Mouse (Mus musculus): ENCODE data around the gene Plcxd3. TPM values are rescaled to one million over a fixed set of nuclear protein-coding genes. Genes with fewer than 3 reads are reported as not detected.

Gene Plcxd3
- 1 to 10 TPM; 1.8 to 2.2 TPM for total RNA-seq (2021)
- long read RNA-seq, experiment 1, partial matches to known transcripts, result 0 of 2 reads
- long read RNA-seq, experiment 1, other reads (novel, unspliced or antisense), result 0 of 2 reads
- long read RNA-seq, experiment 2, partial matches to known transcripts, result 0 of 1 reads
- long read RNA-seq, experiment 2, other reads (novel, unspliced or antisense), result 1 of 1 reads

DNA sequence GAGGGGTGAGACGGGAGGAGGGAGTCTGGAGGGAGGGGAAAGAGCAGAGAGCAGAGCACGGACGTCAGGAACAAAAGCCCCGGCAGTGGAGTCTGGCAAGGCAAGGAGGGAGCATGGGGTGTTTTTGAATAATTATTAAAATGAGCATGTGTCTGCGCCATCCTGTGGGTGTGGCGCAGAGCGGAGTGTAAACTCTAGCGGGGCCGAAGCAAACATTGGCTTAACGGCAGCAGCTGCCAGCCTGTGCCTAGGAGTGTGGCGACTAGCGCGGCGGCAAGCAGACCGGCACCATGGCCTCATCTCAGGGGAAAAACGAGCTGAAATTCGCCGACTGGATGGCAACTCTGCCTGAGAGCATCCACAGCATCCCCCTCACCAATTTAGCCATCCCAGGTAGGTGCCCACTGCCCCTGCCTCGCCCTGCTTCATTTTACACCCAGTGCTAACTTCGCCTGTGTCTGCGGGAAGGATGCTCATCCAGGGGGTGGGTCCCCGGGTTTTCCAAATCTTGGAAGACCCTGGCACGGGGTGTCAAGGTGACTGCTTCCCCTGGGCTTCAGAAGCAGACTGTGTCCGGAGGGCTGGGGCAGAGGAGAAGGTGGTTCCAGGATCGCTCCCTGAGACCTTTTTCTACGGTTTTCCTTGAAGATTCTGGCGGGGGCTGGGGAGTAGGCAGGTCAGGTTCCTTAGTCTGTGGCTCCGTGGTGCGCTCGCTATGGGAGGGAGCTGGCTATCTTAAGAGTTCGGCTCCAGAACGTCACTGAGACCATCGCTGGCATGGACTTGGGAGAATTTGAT, at the start of gene Plcxd3:
Gene Plcxd3 (plus strand): TSS at position 69 of the 798 bp plus-strand sequence.
- DNase-seq, result peak; percentile 9 to 16

DNA sequence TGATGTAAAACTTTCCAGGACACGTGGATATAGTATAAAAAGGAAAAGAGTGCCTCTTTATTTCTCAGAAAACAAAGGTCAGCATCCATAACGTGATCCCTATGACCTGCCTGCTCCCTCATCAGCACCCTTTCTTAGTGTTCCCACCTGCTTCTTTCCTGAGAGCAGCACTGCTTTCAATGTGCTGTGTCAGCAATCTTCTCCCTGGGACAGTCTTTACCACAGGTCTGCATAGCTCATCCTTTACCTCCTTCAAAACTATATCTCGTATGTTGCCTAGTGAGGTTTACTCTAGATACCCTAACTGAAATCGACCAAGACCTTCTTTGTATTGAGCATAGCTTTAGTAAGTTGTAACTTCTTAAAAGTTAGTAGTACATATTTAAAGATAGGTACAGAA, 43.4 kb upstream of the Plcxd3 start:
- DNase-seq, result no peak

DNA sequence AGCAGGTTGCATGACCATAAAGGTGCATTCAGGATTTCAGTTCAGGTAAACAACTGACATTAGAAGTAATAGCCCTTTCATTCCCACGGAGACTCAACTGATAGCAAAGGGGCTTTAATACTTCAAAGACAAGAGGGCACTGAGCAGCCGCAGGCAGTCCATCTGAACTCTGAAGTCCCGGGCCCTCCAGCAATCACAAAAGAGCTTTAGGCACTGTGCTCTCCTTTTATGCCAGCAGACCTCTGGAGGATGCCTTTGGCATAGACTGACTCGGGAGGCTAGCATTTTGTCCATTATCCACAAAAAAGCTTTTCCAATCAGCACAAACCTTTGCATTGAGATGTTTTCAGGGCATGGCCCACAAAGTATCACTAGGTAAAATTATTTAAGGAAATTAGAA, 33.7 kb upstream of the Plcxd3 start:
- no peak for DNase-seq

DNA sequence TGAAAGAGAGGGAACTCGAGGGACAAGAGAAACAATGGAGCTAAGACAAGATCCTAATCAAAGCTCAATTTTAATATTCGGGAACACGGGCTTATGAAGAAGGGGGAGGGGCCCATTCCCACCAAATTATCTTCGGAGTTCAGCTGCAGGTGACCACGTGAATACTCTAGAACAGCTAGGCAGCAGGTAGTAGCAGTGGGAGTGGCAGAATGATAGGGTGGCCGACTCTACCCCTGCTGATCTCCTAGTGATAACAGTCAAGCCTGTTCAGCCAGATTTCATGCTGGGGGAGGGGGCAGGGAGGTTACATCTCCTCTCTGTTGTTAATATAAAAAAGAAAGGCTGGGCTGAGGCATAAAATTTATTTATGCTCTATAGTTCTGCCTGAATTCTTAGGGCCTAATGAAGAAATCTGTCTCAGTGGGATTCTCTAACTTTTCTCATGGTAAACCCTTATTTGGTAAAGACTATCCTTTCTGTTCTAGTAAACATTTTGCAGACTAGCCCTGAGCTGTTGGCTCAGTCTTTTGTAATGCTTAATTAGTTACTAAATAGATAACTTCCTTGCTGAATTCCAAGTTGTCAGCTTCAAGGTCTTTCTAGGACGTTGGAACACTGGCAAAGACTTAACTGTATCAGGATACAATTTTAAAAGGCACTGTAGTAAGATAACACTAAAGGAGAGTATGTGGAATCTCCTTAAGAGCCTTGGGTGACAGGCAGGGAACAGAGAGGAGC, 26.3 kb upstream of the Plcxd3 start:
- DNase-seq, result no peak

DNA sequence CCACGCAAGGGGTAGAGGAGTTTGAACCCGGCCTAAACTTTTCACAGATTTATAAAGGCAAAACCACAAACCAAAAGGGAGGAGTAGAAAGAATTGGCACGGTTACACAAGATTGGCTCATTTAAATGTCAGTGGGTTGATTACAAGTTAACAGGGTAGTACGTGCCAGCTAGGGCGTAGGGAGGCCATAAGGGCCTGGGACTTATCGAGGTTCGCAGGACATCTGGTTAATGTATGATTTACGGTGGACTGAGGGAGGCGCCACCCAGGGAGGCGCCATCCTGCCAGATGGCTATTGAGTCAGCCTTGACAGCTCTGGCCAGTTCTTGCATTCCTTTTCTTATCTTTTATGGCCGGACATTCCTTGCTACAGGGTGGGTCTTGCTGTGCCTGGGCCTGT, 18.9 kb upstream of the Plcxd3 start:
- peak; percentile 4 to 5 for DNase-seq

DNA sequence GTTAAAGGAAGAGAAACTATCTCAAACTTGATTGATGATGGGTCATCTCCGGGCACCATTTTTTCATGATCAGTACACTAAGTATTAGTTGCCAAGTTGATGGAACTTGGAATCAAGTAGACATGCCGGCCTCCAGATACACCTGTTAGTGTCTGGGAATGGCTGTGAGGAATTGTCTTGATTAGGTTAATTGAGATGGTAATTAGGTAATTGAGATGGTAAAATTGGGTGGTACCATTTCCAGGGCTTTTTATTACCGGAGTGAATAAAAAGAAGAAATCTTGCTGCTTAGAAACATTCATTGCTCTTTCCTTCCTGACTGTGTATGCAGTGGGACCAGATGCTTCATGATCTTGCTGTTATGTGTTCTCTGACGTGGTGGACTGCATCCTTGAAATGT, 17.6 kb upstream of the Plcxd3 start:
- DNase-seq, result no peak

DNA sequence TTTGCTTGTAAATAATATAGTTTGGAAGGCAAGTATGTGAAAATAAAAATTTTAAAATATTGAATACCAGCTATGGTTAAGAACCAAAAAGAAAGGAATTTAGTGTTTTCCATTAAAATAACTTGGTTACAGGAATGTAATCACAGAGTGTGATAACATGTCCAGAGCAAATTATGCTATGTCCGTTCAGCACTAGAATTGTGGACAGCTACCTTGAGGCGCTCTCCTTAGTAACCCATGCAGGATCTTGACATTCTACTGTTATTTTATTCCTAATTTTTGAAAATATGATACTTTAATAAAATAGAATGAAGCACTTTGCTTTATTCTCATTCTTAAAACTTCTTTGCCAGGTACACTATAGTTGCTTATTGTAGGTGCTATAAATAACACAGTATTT, 7.5 kb upstream of the Plcxd3 start:
- DNase-seq, result peak in 1 of 2 experiments; percentile 26

DNA sequence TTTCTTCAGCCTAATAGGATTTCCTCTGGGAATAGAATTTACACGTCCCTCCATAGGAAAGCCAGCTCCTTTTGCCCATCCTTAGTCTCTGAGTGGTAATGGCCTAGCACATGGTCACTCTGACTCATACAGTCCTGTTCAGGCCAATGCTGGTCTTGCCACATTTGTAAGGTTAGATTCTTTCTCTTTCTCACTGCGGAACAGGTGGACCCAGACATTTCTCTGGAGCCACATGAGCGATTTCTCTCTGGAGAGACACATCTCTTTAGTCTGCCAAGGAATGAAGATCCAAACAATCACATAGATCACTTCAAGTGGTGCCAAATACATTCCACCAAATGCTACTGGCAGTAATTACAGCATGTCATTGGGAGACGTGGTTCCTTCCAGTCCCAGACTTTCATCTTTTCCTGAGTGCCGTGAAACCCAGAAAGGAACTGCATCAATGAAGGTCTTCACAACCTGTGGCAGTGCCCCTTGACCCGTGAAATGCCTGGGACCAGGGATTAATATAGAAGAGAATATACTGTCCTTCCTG, 769 bp upstream of the Plcxd3 start:
- DNase-seq, result no peak

DNA sequence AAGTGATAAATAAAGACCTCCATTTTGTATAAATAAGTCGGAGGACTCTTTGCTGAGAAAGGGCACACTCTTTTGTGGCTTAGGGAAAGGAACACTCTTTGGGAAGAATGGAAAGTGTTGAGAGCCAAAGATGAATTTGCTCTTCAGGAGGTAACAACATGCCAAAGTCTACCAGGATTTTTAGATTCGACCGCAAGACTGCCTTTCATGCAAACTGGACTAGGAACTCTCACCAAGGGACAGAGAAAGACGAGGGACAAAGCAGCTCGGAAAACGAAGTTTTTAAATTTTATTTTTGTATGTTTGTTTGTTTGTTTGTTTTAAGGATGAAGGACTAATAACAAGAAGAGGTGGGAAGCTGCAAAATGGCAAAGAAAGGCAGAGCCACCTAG, 264 bp upstream of the Plcxd3 start:
- DNase-seq, result no peak

DNA sequence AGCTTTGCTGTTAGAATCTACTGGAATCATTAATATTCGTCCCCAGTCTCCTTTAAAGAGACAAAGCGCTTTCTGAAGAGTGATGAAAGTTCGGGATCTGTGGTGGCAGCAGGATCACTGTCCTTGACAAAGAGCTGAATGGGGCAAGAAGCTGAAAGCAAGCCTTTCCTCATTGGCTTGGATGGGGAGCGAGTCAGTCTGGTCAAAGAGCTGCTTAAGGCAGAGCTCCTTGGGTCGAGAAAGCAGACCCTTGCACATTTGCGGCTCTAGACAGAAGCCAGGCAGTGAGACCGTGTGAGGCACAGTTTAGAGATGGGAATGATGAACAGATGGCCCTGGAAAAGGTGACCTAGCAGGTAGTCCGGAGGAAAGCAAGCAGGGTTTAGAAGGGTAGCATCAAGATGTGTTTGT, 935 bp downstream of the Plcxd3 start:
- DNase-seq, result no peak

DNA sequence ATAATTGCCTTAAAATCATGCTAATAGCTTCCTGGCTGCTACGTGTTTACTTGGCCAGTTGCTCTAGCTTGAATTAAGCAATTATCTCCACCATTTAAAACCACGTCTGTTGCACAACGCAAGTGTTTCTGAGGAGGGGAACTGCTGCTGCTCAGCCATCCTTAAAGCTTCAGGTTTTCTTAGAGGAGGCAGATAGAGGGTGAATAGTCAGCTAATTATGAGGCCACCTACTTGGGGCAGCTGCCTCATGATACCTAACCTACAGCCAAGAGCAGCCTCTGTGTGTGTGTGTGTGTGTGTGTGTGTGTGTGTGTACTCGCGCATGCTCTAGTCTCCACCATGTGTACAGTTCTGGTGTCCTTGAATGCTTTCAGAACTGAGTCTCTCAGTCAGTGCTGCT, 3.5 kb downstream of the Plcxd3 start:
- DNase-seq, result no peak

DNA sequence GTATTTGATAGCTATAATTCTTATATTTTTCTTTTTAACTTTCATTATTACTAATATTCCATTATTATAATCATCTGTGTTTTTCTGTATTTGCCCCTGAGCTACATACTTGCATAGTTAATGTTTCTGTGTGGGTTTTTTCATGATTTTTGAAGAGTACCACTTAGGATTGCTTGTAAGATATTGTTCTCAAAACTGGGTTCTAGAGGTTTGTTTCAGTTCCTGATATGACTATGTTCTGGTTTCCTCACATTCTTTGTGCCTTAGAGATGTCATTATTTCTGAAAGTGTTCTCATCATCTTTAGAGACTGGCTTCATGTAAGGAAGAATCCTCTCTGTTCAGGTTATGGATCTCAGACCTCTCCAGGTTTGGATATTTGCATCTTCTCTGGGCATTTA, 12.5 kb downstream of the Plcxd3 start:
- DNase-seq, result no peak

DNA sequence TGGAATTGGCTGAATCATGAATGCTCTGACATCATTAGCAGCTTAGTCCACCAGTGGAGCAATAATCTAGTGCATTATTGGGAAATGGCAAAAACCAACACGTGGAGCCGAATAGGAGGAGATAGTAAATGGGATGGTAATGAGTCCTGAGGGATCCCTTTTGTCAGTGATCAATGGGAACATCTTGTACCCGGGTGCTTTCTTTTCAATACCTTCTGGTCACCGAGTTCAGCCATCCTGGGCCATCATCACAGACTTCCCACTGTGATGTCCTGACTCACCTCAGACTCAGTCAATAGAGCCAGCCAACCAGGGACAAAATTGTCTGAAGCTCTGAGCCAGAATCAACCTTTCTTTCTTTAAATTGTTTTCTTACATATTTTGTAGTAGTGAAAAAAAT, 24.8 kb downstream of the Plcxd3 start:
- no peak for DNase-seq

DNA sequence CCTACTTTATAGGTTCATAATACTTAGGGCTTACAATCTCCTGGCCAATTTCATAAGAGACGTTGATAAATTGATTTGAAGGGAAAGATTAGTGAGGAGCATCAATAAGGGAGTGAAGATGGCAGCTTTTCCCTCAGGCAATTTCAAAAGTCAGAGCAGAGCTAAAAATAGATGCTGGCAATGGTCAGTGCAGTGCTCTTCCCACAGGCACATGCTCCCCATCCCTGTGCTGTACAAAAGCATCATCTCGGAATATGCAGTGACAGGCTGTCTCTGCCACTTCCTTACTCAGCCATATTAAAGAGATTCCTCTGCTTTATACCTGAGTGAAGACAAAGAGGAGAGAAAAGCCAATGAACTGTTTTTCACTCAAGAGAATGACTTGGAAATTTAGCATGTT, 36.0 kb downstream of the Plcxd3 start:
- DNase-seq, result no peak

DNA sequence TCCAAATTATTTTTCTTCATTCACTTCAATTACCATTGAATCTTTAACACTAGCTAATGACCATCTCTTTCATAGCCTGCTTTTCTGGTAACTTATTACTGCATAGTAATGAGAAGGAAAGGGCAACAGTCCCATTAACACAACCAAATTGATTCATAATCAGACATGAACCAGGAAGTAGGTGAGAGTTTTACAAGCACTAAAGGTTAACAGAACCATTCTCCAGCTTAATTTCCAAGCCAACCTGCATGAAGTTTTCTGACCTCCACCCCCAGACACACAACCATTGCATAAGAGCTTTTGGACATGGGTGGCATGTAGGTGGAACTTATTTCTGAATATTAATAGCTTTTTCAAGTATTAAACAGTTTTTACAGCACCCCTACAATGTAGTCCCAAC, 64.8 kb downstream of the Plcxd3 start:
- DNase-seq, result no peak

DNA sequence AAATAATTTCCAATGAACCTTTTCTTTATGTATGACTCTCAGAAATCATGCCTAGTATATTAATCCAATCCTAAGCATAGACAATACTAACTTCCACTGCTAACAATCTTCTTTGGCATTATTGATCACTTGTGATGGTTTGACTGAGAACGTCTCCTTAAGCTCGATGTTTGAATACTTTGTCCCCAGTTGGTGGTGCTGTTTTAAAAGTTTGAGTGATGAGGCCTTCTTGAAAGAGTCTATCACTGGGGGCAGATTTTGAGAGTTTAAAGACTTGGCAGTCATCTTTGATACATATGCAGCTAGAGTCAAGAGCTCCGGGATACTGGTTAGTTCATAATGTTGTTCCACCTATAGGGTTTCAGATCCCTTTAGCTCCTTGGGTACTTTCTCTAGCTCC, 120.9 kb downstream of the Plcxd3 start:
- no peak for DNase-seq

DNA sequence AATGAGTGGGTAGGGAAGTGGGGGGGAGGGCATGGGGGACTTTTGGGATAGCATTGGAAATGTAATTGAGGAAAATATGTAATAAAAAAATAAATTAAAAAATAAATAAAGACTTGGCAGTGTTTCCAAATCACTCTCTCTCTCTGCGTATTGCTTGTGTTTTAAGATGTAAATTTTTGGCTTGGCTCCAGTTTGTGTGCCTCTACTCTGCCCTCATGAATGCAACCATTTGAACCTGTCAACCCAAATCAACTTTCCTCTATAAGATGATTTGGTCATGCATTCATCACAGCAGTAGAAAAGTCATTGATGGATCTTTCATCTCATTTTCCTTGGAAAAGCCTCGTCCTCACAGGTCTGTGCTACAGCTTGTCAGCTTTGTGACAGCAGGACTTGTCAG, 121.7 kb downstream of the Plcxd3 start:
- no peak for DNase-seq

DNA sequence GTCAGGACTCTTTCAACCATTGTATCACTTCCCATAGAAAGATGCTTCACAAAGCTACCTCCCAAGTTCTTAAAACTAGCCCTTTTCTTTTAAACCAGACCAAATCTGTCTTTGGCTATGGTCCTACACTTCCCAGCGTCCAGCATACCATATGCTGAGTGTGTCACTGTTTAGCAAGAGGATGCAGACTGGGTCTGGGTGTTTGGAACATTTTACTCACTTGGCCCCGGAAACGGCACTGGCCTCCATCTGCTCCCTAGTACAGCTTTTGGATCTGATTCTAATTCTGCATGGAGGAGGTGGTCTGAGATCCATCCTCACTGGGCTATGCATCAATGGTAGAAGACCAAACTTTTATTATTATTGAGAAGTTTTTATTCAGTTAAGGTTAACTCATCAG, 122.7 kb downstream of the Plcxd3 start:
- DNase-seq, result no peak

DNA sequence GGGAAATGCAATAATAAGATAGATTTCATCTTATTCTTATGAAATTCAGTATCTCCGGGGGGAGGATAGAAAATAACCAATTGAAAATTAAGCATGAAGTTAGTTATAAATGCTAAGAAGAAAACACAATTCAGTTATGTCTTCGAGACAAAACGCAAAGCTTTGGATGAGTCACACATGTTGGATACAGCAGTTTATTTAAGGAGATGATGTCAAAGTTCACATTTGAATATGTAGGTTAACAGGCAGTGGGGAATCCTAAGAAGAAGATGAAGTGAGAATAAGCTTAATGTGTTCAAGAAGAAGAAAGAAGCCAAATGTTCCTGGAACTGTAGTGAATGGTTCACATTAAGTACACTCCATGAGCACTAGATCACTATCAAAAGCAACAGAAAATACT, 128.1 kb downstream of the Plcxd3 start:
- no peak for DNase-seq

DNA sequence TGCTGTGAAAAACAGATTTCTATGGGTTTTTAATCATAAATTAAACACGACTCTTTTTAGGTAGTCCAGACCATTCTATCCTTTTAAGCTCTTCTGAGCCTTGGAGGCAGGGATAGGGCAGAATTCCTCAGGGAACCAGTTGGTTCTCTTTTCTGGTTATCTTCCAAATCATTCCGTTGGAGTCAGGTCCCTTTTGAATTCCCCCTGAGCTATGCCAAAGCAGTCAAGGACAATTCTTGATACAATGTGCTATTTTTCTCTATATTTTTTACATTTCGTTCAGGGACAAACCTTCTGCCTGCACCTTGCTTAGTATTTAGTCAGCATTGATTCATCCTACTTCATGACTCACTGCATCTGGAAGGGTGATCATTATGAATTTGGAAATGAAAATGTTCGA, 128.5 kb downstream of the Plcxd3 start:
- DNase-seq, result no peak

DNA sequence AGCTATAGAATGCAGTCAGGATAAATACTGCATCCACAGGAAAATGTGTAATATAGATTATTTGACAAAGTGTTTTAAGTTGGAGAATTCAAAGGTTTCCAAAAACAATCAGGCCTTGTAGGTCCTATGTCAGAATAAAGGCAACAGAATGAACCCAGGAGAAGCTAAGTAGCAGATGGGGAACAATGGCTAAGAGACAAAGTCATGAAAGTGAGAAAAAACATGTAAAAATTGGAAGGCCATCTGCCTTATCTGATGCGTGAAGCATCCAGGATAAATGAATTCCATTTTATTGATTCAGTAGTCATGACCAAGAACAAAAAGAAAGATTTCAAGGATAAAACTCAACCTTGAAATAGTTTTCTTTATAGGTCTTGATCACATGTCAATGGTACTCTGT, 139.4 kb downstream of the Plcxd3 start:
- no peak for DNase-seq

DNA sequence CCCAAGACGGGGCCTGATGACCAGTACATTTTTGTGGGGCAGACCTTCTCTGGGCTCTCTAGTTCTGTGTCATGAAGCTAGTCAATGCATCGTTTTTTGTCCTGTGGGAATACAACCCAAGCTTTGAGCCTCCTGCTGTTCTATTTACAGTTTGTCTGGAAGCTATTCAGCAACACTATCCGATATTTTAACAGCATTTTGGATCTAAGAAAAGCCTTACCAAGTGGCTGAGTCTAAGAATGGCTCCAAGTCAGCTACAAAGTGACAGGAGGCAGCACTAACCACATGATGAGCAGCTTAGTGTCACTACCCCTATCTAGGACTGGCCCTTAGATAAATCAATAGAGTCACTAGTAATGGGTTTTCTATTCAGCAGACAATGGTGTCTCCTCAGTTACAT, 149.3 kb downstream of the Plcxd3 start:
- DNase-seq, result no peak

DNA sequence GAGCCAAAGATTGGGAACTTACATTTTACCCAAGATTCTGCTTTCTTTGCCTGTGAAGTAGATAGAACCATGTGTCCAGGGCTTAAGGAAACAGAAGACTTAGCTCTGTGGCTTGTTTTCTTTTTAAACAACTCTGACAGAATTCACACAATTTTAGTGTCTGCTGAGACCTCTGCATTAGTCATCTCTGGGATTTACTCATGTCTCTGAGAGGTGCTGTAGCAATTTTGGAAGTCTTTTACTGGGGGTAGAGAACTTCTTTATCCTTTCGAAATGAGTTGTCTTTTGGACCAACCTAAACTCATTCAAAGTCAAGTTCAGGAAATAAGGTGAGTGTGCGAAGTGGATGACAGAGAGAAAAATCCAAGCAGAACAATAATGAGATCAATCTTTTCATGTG, 158.4 kb downstream of the Plcxd3 start:
- DNase-seq, result no peak
